Mouse (Mus musculus) lung, postnatal 10 days (tissue): ENCODE results near the gene Cfd.
"Not testable (repeated sequence)": the region's sequence is repeated elsewhere in the genome, so short reads cannot be mapped to it uniquely, and the experiment has no call there.

ENCODE experiments used
- DNase-seq: peaks from one replicate; pipeline ENCODE4 v3.0.0; 2021

Gene Cfd

GRCm38 (mm10) chr10:79861230-79862048, 29.2 kb upstream of the Cfd start:
- DNase-seq = no peak

- DNase-seq = no peak
These were observed 28.4 kb upstream of the Cfd start for GRCm38 (mm10) chr10:79862049-79862788.

- no peak for DNase-seq
These were observed 27.7 kb upstream of the Cfd start for GRCm38 (mm10) chr10:79862925-79863324.

- no peak for DNase-seq
These were observed 26.1 kb upstream of the Cfd start for GRCm38 (mm10) chr10:79864351-79865188.

GRCm38 (mm10) chr10:79865189-79865601, 25.5 kb upstream of the Cfd start:
- no peak for DNase-seq

- DNase-seq = no peak
These were observed 24.8 kb upstream of the Cfd start for GRCm38 (mm10) chr10:79865801-79866295.

- DNase-seq = no peak
These were observed 24.1 kb upstream of the Cfd start for GRCm38 (mm10) chr10:79866601-79867000.

GRCm38 (mm10) chr10:79871845-79872244, 18.8 kb upstream of the Cfd start:
- no peak for DNase-seq

GRCm38 (mm10) chr10:79872862-79873261, 17.8 kb upstream of the Cfd start:
- no peak for DNase-seq

- no peak for DNase-seq
These were observed 17.3 kb upstream of the Cfd start for GRCm38 (mm10) chr10:79873313-79873712.

- DNase-seq = no peak
These were observed 16.9 kb upstream of the Cfd start for GRCm38 (mm10) chr10:79873715-79874289.

GRCm38 (mm10) chr10:79874290-79874862, 16.3 kb upstream of the Cfd start, which contains the start of the genes Prtn3 and Plppr3:
TSS of gene Prtn3 (plus strand) at chr10:79874476.
TSS of gene Plppr3 (minus strand) at chr10:79874634.
- no peak for DNase-seq

GRCm38 (mm10) chr10:79877174-79877573, 13.5 kb upstream of the Cfd start:
- DNase-seq = no peak

- DNase-seq = peak; percentile 77
These were observed 12.9 kb upstream of the Cfd start for GRCm38 (mm10) chr10:79877757-79878156.

- no peak for DNase-seq
These were observed 11.1 kb upstream of the Cfd start for GRCm38 (mm10) chr10:79879527-79879926.

- no peak for DNase-seq
These were observed 9.9 kb upstream of the Cfd start for GRCm38 (mm10) chr10:79880721-79881120.

- peak; percentile 66 for DNase-seq
These were observed 8.7 kb upstream of the Cfd start for GRCm38 (mm10) chr10:79881981-79882380.

- peak; percentile 92 for DNase-seq
These were observed 7.2 kb upstream of the Cfd start for GRCm38 (mm10) chr10:79883297-79884084.

- DNase-seq = peak; percentile 69
These were observed 6.2 kb upstream of the Cfd start for GRCm38 (mm10) chr10:79884446-79884845.

GRCm38 (mm10) chr10:79884938-79885337, 5.7 kb upstream of the Cfd start:
- DNase-seq = not testable (repeated sequence)

GRCm38 (mm10) chr10:79886054-79886453, 4.6 kb upstream of the Cfd start, which contains the start of gene Elane:
TSS of gene Elane (plus strand) at chr10:79886247.
- no peak for DNase-seq
